Mouse (Mus musculus): Measurements from ENCODE around the gene Gm9833.
"Not testable (repeated sequence)": the region's sequence is repeated elsewhere in the genome, so short reads cannot be mapped to it uniquely, and the experiment has no call there.

Gm9833 gene

GRCm38 (mm10) chr3:10087994-10088393 lies at the start of gene Gm9833:
Gene Gm9833, plus strand, starts transcription at chr3:10088110.
- DNase-seq (ENCODE audit: low read depth) = not testable (repeated sequence)

DNA sequence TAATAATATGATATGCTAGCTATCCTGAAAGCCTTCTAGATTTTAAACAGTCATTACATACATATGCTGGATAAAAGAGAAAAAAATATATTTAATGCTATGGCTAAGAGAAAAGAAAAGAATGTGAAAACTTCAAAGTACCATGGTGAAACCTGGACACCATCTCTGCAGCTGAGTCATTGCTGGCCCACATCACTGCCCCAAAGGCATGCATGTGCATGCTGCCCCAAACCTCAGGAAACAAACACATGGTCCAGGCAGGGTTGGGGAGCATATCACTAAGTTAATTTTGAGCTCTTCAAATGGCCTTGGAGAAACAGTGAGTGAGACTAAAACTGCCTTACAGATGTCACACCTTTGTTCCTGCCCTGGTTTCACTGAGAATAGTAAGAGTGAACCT lies 17.8 kb upstream of the Gm9833 start:
- peak; percentile 28 for DNase-seq (ENCODE audit: low read depth)

DNA sequence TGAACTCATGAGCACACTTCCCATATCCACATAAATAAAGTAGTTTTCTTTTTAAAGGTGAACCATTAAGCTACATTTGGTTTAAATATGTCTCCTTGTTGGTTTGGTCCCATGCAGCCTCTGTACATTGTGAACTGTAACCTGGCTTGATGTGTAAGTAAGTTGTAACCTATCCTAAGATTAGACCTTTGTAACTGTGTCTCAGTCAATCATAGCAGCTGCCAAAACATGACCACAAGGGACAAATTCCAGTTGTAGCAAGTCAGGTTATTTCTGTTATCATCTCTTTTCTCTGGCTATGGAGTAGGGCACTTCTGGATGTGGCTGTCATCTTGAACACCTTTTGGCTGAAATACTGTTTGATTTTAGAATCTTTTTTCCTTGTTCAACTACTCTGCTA lies 12.1 kb upstream of the Gm9833 start:
- DNase-seq (ENCODE audit: low read depth) = no peak

- DNase-seq (ENCODE audit: low read depth) = peak; percentile 49
Measured at GRCm38 (mm10) chr3:10077096-10077841, 10.6 kb upstream of the Gm9833 start.

DNA sequence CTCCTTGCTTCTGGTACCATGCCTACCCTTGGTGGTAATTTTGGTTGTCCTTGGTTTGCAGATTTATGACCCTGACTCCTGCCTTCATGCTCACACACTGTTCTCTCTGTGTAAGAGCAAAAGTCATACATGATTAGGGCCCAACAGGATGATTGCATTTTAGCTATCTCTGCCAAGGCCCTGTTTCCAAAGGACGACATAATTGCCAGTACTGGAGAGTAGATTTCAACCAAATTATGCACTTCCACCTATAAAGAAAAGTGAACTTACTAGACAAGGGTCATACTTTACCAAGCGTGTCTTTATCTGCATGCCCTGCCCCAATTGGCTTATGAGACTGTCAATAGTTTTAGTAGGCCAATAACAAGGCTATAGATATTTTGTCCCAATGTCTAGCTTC lies 9.8 kb upstream of the Gm9833 start:
- no peak for DNase-seq (ENCODE audit: low read depth)

DNA sequence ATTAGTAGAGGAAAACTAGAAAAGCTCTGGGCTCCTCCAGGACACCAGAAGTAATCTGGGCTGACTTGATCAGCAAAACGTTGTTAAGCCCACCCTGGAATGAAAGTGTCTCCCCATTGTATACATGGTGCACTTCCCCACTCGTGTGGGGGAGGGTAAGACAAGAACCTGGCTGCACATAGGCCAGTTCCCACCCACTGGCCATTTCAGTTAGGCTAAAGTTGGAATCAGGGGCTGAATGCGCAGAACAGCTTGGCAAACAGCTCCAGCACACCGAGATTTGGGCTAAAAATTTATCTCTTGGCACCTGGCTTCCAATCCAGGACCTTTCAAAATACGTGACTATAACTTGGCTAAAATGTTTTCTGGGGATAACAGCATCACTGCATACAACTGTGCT lies 6.6 kb upstream of the Gm9833 start:
- no peak for DNase-seq (ENCODE audit: low read depth)

- peak; percentile 35 for DNase-seq (ENCODE audit: low read depth)
Measured at GRCm38 (mm10) chr3:10081911-10082541, 5.9 kb upstream of the Gm9833 start.

DNA sequence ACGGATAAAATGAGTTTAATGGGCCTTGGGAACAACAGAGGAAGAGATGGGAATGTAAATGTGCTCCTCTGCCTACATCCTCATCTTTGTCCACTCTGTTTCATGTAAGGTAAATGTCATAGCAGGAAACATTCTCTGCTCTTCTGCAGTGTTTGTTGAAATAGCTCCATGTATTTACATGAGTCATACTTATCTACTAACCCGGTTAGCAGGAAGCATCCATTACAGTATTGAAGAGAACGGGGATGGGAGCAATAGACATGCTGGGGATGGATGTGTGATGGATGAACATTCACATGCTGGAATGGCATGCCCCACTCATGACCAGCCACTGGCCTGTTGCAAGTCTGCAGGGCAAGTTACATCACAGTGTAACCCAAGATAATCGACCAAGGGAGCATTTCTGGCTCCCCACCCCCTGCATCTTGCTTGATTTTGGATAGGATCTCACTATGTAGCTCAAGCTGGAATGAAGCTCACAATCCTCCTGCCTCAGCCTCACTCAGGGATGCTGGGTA lies 5.3 kb upstream of the Gm9833 start:
- DNase-seq (ENCODE audit: low read depth) = peak; percentile 48

- no peak for DNase-seq (ENCODE audit: low read depth)
Measured at GRCm38 (mm10) chr3:10084102-10084501, 3.8 kb upstream of the Gm9833 start.

DNA sequence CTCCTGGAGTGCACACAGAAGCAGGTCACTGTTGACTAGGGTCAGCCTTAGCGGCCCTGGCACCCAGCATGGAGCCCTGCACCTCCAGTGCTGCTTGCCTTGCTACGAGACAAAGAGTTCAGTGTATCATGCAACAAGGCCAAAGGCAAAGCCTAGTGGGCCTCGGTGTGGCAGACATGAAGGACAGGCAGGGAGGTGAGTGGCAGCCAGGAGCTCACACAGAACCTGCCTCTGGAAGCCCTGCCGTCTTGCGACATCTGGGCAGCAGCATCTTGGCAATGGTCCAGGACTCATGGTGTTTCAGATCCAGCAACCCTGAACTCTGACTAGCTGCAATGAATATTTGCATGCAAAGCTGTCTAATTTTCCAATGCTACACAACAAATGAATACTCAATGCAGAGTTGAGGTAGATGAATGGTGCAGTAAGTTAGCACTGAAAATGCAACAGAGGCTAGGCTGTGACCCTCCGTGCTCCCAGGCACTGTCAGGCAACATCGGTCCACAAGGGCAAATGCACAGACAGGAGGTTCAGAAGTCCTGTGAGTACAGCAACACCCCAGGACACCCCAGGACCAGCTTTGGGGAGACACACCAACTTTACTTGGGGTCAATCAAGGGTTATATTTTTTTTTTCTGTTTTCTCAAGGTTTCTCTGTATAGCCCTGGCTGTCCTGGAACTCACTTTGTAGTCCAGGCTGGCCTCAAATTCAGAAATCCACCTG lies 2.4 kb upstream of the Gm9833 start:
- peak; percentile 79 for DNase-seq (ENCODE audit: low read depth)

- no peak for DNase-seq (ENCODE audit: low read depth)
Measured at GRCm38 (mm10) chr3:10087511-10087910, 399 bp upstream of the Gm9833 start.

GRCm38 (mm10) chr3:10091616-10092140 lies 3.8 kb downstream of the Gm9833 start:
- DNase-seq (ENCODE audit: low read depth) = no peak

DNA sequence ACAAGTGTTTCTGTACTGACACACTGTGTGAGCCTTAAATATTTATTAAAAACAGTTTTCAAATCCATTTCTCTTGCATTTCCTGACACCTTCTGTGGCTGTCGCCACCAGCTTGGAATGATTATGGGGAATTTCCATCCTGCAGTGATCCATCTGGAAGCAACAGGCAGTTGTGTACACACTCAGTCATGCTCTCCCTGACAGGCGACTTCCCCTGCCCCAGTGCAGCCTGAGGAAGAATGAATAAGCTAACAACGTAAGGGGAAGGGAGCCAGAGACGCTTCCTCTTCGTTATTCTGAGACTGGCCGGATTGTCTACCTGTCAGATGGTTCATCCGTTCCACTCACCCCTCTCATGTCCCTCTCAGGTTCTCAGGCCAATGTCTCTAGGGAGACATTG lies 4.6 kb downstream of the Gm9833 start:
- DNase-seq (ENCODE audit: low read depth) = peak; percentile 59

DNA sequence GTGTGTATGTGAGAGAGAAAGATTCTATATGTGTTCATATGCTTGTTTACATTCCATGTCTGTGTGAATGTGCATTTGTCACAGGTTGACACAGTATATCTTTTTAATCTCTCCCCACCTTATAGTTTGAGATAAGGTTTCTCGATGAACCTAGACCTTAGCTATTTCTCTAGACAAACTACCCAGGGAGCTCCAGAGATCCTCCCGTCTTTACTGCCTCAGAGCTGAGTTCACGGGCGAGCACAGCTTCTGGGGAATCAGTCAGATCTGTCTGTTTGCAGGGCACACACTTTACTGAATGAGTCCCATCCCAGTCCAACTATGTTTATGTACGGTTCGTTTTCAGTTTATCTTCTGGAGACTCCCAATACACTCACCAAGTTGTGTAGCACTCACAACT lies 5.0 kb downstream of the Gm9833 start:
- DNase-seq (ENCODE audit: low read depth) = no peak

DNA sequence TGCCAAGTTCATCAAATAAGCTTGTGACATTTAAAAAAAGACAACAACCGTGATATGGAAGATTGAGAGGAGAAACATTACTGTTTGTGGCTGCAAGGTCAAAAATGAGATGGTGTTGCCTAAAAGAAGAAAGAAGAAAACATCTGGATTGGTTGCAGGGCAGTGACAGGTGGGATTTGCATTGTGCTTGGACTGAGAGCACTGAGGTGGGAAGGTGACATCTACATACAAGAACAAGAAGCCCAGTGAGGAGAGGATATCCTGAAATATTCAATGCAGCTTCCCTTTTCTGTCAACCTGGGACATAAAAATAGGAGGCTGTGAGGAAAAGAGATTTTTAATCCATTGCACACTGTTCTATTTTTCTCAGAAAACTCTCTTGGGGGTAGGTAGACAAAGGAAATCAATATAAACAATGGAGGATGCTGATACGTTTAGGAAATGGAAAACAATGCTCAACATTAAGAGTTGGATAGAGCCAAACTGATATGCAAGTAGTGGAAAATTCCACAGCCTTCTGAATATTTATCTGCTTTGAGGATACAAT lies 7.2 kb downstream of the Gm9833 start:
- no peak for DNase-seq (ENCODE audit: low read depth)

DNA sequence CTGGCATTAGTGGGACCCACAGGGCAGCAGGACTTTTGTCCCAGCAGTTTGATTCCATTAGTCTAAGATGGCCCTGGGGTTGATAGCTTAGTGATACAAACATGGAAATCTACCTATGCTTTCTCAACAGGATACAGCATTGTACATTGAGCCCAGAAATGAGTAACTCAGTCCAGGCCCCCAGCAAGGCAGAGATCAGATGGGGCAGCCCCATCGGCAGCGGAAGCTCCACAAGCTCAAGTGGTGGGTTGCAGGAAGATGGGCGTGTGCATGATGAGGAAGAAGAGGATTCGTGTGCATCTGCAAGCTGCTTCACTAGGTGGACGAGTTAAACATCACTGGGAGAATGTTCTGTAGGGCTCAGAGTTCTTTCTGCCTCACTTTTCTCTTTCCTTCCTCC lies 11.8 kb downstream of the Gm9833 start:
- no peak for DNase-seq (ENCODE audit: low read depth)

DNA sequence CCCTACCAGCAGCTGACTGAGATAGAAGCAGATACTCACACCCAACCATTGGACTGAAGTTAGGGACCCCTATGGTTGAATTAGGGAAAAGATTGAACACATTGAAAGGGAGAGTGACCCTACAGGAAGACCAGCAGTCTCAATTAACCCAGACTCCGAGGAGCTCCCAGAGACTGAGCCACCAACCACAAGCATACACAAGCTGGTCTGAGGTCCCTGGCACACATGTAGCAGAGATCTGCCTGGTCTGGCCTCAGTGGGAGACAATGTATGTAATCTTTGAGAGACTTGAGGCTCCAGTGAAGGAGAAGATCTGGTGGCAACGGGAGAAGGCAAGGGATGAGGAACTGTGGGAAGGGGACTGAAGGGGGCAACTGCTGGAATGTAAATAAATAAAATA lies 23.7 kb downstream of the Gm9833 start:
- no peak for DNase-seq (ENCODE audit: low read depth)

GRCm38 (mm10) chr3:10112196-10112595 lies 24.3 kb downstream of the Gm9833 start:
- DNase-seq (ENCODE audit: low read depth) = no peak

DNA sequence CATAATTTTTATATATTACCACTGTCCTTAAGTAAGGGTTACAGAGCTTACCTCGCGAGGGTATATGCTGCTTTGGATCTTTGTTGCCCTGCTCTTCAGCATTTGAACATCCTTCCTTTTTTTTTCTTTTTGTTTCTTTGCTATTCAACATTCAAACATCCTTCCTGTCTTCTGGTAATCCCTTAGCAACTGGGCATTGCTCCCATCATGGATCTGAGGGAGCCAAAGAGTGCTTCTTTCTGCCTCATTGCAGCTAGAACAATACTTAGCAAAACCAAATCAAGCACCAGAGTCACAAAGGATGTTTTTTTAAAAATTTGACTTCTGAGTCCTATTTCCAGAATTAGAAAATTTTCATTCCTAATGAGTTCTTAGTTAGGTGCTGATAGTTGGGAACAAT lies 24.8 kb downstream of the Gm9833 start:
- DNase-seq (ENCODE audit: low read depth) = no peak

- DNase-seq (ENCODE audit: low read depth) = no peak
Measured at GRCm38 (mm10) chr3:10116531-10116930, 28.6 kb downstream of the Gm9833 start.

DNA sequence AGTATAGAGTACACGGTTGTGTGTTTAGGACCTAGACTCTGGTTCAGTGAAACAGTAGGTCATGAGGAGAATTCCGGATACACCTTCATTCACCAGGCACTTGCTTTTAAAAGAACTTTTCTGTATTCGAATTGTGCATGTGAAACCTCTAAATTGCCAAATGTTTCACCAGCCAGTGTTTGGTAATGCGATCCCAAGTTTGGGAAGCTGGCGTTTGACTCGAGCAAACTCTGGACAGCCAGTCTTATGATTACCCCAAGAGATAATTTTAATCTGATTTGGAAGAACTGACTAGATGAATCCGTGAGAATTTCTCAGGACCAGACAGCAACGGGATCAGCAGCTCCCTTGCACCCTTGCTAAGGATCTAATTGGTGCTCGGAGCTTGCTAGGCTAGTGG lies 33.3 kb downstream of the Gm9833 start:
- DNase-seq (ENCODE audit: low read depth) = peak; percentile 16

- DNase-seq (ENCODE audit: low read depth) = peak; percentile 76
Measured at GRCm38 (mm10) chr3:10121956-10122739, 34.2 kb downstream of the Gm9833 start.
